Mouse (Mus musculus): ENCODE data around the gene Szrd1. TPM values are rescaled to one million over a fixed set of nuclear protein-coding genes. Genes with fewer than 3 reads are reported as not detected.

Szrd1 gene
- polyA plus RNA-seq (2017; shearing (Covaris generic)): 10 to 100 TPM; 38.1 to 76.7 TPM

GRCm38 (mm10) chr4:141139116-141139970 lies at the start of gene Szrd1:
TSS of gene Szrd1 (minus strand) at chr4:141139775.
- peak; percentile 88 for ATAC-seq

DNA sequence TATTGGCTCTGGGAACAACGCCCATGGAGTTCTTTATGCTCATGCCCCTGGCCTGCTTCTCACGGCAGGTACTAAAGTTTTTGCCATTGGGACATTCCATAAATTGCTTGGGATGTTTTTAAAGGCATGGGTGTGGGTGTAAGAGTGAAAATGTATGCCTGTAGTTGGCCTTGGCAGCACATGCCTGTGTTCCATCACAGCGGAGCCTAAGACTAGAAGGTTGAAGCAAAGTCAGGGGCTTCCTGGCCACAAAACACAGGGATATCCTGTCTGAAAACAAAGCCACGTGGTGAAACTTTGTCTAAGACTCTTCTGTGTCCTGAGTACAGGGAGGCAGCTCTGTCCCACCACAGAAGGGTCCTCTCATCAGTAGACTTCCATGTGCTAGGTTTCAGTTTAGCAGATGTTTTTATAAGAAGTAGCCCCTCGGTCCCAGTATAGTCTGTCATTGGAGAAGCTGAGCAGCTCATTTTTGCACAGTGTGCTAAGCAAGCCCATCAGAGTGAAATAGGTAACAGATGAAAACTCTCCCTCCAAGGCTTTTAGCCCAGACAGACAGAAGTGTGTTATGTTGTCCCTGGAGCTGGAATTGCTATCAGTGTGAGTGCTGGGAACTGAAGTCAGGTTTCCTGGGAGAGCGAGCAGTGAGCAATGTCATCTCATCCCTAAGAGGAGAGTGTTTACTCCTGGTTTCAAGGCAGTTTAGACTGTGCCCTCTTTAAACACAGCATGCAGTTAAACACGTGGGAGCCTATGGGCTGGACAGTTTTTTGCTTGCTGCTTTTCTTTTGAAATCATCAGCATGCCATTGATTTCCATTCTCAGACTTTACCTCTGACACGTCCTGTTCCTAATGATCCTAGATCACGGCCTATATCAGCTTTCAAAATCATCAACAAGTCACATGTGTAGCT lies 47.6 kb upstream of the Szrd1 start:
- no peak for ATAC-seq

DNA sequence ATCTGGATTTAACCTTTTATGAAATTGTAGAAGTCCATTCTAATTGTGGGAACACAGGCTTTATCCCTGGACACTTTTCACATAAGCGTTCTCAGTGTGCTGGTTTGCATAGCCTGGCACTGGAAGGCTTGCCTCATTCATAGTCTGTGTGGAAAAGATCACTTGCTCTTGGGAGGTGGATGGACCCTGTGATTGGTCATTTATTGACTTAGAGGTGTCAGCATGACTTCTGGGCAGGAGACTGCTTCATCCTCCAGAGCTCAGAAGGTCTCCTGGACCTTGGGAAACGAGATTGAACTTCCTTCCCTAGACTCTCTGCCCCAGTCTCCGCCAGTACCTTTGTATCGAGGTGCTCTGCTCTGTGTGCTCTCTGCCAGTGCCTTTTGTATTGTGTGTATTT lies 44.9 kb upstream of the Szrd1 start:
- ATAC-seq: no peak

DNA sequence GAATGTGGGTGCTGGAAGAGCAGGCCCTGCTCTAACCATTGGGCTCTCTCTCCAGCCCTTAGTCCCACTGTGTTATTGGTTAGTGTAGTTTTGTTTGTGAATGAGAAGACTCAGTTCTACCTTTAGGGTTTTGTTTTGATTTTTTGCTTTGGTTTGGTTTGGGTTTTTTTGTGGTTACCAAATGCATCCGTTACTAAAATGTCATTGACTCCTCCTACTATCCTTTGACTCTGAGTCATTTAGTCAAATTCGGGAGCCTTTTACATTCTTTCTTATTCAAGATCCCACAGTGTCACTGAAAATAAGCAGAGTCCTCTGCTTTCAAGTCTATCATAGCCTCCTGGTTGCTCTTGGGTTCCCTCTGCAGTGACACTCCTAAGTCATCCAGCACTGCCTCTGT lies 44.4 kb upstream of the Szrd1 start:
- peak; percentile 78 for ATAC-seq

DNA sequence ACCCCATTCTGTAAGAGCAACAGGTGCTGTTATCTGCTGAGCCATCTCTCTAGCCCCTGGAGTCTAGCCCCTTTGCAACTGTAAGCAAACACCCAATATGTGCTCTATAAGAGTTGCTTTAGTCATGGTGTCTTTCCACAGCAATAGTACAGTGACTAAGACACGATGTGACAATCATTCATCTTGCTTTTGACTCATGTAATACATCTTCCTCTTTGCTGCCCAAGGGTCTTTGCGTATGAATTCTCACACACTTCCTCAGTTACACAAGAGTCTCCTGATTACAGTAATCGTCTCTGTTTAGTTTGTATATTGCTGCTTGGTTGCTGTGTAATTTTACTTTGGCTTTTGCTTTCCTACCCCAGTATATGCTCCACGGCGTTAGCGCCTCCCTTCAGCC lies 42.4 kb upstream of the Szrd1 start:
- no peak for ATAC-seq

GRCm38 (mm10) chr4:141180831-141181230 lies 41.3 kb upstream of the Szrd1 start:
- no peak for ATAC-seq

DNA sequence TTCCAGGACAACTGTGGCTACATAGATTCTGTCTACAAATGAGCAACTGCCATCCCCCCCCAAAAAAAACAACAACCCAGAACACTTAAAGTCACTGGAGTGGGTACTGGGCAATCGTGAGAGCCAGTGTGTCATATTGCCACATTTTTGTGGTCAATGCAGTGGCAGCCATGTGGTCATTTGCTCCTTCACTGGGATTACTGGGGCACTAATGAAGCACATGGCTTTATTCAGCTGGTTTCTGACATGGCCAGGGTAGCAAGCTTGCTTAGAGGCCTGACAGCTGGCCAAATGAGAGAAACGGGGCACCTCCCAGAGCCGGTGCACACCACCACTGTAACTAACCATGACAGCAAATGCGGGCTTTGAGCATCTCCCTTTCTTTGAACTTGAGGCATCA lies 38.9 kb upstream of the Szrd1 start:
- no peak for ATAC-seq

- no peak for ATAC-seq
These were observed 36.8 kb upstream of the Szrd1 start for GRCm38 (mm10) chr4:141176328-141176838.

GRCm38 (mm10) chr4:141175783-141176182 lies 36.2 kb upstream of the Szrd1 start:
- no peak for ATAC-seq

GRCm38 (mm10) chr4:141172121-141172520 lies 32.5 kb upstream of the Szrd1 start:
- ATAC-seq: no peak

GRCm38 (mm10) chr4:141167156-141167555 lies 27.6 kb upstream of the Szrd1 start:
- no peak for ATAC-seq

- no peak for ATAC-seq
These were observed 26.2 kb upstream of the Szrd1 start for GRCm38 (mm10) chr4:141165744-141166292.

DNA sequence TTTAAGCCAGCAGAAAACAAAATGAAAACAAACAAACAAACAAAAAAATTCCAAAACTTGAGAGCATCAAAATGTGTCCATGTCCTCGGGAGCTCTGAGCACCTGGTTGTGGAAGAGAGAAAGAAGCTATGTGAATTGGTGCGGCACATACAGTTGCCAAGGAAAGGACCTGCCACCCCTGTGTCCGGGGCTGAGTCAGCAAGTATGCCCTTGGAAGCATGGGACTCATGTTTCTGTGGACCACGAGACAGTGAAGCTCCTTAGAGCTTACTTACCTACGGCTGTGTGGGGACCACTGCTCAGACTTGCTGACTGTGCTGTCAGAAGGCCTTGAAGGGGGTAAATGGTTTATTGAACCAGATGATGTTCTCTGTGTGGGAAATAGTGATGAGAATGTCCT lies 24.2 kb upstream of the Szrd1 start:
- ATAC-seq: no peak

- no peak for ATAC-seq
These were observed 22.2 kb upstream of the Szrd1 start for GRCm38 (mm10) chr4:141161699-141162208.

GRCm38 (mm10) chr4:141160193-141160592 lies 20.6 kb upstream of the Szrd1 start:
- no peak for ATAC-seq

DNA sequence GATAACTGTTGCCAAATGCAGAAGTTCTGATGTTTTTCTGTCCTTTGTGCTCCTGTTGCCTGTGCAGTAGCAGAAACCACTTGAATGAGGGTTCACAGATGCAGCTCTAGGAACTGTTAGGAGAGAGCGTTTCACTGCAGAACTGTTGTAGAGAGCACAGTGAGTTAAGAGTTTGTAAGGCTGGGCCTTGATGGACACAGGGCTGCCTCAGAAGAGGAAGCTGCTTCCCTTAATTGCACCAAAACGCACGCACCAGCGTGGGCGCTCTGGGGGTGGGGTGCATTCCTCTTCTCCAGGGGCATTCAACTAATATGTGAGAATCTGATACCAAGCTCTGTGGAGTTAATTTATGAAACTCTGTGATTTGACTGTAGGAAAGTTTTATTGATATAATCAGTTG lies 20.1 kb upstream of the Szrd1 start:
- no peak for ATAC-seq

DNA sequence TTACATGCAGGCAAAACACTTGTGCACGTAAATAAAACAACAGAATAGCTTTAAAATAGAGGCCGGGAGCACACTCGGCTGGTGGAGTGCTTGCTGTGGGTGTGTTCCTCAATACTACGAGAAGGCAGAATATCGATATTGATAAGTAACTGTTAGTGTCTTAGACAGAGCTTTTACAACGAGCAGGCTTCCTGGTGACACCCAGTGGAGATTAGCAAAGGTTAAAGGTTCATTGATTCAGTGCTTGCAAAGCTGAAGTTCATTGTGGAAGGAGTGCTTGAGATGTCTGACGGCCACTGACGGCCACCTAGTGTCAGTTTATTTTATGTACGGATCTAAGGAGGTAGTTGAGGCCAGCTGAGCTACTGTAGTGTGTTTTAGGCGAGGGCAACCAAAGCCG lies 19.5 kb upstream of the Szrd1 start:
- no peak for ATAC-seq

DNA sequence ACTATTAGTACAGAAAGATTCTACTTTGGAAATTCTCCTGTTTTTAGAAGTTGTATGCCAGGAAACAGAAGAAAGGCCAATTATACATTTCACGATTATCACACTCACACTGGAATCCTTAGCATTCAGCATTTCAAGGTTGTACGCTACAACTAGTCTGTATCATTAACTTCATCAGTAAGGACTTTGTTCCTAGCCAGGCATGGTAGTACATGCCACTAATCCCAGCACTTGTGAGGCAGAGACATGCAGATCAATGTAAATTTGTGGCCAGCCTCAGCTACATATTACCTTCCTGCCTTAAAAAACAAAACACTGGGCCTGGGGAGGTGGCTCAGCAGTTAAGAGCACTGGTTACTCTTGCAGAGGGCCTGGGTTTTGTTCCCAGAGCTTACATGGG lies 19.0 kb upstream of the Szrd1 start:
- ATAC-seq: no peak

DNA sequence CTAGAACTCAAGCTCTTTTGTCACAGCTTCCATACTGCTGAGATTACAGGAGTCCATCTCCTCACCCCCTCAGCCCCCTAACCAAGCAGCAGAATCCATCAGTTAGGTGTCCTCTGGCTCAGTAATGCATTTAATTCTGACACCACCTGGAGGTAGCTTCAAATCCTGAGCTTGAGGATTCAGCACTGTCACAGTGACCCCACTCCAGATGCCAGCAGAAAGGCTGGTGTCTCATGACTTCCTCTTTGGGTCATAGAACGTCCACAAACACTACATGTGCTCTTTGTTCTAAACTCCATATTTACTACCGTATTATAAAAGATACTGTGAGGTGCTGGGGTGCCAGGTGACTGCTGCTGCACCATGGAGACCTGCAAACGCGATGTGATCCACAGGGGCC lies 17.9 kb upstream of the Szrd1 start:
- no peak for ATAC-seq

- no peak for ATAC-seq
These were observed 9.5 kb upstream of the Szrd1 start for GRCm38 (mm10) chr4:141149116-141149515.

GRCm38 (mm10) chr4:141148009-141148801 lies 8.6 kb upstream of the Szrd1 start:
- peak; percentile 51 for ATAC-seq

Data from CD4-positive, CD25-positive, alpha-beta regulatory T cell, adult 4 months (primary cell).